Mouse (Mus musculus): Measurements from ENCODE around the gene Thegl.

Thegl gene

GRCm38 (mm10) chr5:77052616-77053015 lies 36.8 kb downstream of the Thegl start:
- DNase-seq, result no peak

DNA sequence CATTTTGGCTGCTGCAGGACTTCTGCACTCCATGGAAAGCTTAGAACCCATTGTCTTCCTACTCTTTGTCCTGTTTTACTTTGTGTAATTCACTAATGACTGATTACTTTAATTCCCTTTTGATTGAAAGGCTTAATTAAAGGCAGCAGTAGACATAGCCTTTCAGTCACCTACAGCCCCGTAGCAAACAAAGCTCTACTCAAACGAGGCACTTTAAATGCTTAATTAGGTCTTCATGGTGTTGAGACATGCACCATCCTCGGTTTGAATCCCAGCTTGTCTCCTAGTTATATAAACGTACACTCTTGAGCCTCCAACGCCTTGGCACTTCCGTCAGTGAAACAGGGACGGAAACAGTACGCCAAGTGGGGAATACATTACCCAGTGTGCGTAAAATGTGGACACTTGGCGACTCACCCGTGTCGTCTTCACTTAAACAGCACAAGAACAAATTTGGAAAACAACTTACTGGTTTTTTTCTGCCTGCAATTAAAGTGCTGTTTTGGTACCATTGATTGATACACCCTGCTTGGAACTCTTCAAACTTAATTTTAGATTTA lies 41.1 kb downstream of the Thegl start:
- DNase-seq, result no peak

- DNase-seq, result no peak
Measured at GRCm38 (mm10) chr5:77060363-77060762, 44.5 kb downstream of the Thegl start.

DNA sequence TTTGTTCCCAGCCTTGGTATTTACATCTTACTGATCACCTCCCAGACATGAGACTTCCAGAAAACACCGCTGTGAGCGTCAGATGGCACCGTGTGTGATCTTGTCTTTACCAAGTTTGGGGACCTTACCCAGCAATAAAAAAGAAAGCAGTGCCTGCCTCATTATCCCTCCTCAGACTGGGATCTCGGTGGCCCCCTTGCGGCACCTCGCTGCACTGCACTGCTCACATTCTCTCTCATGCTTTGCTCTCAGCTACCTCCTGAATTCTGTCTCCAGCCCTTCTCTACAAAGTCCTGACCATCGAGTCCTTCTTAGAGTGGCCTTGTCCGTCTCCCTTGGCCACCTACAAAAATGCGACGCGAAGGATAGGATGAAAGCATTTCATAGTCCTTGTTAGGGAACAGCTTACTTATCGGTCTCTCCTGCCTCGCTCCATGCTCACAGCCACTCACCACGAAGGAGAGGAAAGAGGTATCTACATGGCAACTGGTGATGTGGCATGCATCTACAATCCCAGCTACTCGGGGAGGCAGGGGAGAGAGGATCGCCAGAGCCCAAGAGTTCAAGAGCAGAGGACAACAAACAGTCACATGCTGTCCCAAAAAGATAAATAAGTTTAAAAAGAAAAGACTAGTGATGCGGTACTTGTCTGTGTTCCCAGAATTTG lies 45.7 kb downstream of the Thegl start:
- DNase-seq, result peak; percentile 7

DNA sequence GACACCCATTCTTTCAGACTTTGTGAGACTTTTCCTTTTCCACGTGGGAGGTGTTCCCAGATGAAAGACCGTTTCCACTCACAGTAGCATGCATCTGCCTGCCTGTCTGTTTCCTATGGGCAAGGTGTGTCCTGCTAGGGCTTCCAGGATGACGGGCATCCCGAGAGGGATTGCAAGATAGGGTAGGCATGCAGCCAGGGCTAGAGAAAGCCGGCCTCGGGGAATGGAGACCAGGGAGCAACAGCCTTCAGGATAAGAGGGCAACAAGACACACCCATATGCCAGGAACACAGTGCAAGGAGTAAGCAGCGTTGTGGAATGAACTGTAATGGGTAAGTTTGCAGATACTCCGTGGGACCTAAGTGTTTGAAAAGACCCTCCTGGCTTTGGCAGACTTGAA lies 51.5 kb downstream of the Thegl start:
- DNase-seq, result no peak

DNA sequence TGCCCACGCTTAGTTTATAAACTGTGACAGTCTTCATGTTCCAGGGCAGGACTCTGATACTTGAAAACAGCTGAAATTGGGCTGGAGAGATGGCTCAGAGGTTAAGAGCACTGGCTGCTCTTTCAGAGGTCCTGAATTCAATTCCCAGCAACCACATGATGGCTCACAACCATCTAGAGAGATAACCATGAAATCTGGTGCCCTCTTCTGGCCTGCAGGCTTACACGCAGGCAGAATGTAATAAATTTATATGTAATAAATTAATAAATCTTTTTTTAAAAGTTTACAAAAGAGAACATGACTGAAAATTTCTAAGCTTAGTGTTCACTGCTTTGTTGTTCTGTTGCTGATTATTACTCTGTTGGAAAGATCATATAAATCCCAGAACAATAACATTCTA lies 55.2 kb downstream of the Thegl start:
- no peak for DNase-seq

DNA sequence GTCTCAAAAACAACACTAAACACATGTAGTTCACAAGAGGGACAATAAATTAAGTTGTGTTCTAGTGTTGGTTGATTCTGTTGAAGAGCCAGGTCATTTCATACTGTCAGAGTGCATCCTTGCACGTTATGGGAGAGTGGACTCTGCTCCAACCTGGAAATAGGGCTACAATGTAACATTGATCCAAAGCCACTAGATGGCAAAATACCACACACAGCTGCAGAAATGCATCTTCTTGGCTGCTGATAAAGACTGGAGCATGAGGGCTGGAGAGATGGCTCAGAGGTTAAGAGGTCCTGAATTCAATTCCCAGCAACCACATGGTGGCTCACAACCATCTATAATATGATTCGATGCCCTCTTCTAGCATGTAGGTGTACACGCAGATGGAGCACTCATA lies 55.8 kb downstream of the Thegl start:
- DNase-seq, result no peak

- DNase-seq, result no peak
Measured at GRCm38 (mm10) chr5:77073794-77074193, 58.0 kb downstream of the Thegl start.

GRCm38 (mm10) chr5:77074914-77075313 lies 59.1 kb downstream of the Thegl start:
- DNase-seq, result no peak

DNA sequence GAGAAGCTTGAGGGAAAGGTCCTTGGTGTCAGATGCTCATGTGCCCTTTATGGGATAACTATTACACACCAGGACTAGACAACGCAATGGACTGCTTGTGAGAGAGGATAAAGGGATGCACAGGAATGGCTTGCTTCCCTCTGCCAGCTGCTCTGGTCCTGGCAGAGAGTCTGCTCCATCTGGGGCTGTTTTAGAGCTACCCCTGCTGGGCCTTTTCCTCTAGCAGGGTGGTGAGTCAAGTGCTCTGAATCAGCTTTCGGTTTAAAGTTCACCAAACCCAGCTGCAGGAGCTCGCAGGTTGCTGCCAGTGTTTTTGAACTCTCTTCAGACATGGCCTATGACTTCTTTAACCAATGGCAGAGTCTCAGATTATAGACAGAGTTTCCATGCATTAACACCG lies 60.1 kb downstream of the Thegl start:
- DNase-seq, result no peak

GRCm38 (mm10) chr5:77080761-77081160 lies 64.9 kb downstream of the Thegl start:
- no peak for DNase-seq

DNA sequence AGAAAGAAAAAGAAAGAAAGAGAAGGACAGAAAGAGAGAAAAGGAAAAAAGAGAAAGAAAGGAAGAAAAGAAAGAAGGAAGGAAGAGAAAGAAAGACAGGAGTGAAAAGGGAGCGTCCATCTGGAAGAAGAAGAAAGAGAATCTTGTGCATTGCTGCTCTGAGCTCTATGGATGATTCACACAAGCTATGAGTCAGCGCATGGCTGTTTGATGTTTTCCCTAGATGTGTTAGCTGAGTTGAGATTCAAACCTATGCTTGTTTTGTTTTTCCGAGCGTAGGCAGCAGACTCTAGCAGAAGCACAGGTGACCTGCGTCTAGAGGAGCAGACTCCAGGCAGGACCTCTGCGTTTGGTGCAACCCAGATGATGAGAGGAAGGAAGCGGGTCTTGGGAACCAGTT lies 66.9 kb downstream of the Thegl start:
- DNase-seq, result no peak

- DNase-seq, result no peak
Measured at GRCm38 (mm10) chr5:77084418-77084817, 68.6 kb downstream of the Thegl start.

DNA sequence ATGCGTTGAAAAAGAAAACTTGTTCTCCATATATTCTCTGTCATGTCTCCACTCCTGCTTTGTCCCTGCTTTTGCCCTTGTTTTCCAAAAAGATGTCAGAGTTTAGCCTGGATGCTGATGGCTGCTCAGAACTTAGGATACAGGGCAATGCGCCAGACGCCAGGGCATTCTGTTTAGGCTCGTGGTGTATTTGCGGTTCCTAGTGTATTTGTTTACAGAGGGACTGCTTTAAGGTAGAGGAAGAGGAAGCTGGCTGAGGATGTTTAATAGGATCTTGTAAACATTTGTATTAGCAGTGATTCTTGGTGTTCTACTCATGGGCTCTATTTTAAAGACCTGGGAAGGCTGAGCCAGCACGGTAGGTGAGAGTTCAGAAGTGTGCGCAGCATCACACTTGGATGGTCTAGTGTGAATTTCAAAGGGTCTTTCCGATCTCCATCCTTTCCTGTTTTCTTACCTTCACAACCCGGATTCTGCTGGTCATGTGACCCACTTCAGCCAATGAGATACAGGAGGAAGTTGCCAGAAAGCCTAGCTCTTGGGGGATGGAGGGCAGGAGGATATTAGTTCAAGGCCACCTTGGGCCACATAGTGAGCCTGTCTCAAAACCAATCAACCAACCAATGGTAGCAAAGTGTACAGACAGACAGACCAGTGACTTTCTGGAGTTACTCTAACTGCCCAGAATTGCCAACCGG lies 70.1 kb downstream of the Thegl start:
- DNase-seq, result no peak

- DNase-seq, result no peak
Measured at GRCm38 (mm10) chr5:77086541-77086940, 70.7 kb downstream of the Thegl start.

DNA sequence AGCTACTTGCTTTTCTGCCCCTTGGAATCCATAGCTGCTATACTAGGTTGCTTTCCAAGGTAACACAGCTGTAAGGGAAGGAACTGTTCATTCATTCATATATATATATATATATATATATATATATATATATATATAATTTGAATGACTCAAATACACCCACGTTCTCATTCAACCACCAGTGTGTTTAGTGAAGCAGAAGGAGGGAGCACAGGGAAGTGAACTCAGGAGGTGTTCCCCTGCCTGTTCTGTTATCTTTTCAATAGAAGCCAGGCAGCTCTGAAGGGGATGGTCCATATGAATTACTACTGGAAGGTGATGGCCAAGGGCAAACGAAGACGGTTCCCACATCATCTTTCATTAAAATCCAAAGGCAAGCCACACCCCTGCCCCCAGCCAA lies 71.3 kb downstream of the Thegl start:
- no peak for DNase-seq

GRCm38 (mm10) chr5:77089294-77089693 lies 73.5 kb downstream of the Thegl start:
- DNase-seq, result no peak

DNA sequence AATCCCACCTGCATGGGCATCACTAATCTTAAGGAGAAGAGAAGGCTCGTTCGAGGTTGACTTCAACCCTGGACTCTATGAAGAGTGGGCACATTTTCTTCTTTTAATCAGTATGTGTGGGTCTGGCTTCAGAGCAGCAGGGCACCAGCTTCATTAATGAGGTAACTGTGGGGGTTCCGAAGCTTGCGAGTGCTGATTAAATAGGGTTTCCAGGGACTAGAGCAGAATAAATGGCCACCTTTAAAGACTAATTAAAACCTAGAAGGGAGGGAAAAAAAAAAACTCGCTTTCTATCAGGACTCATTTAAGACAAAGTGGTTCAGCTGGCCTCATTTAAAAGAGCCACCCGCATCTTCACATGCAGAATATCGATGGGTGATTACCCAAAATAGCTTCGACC lies 74.1 kb downstream of the Thegl start:
- no peak for DNase-seq

DNA sequence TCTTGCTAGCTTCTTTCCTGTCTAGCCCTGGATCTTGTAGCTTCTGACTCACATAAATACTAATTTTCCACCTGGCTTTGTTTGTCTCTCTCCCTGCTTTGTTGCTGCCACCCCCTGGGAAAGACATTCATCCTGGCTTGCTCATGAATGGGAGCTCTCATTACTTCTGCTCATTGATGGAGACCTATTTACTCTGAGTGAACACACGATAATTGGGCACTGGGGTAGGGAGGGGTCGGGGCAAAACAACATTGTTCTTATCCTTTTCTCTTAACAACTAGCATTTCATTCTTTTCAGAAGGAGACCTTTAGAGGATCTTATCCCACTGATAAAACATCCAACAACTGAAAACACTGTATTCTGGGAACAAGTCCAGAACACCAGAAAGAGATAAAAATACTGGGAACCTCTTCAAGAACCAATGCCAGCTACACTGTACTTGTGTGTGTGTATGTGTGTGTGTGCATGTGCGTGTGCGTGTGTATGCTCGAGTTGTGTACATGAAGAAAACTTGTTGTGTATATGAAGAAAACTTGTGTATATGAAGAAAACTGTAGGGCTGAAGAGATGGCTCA lies 74.8 kb downstream of the Thegl start:
- DNase-seq, result no peak

GRCm38 (mm10) chr5:77091923-77092322 lies 76.1 kb downstream of the Thegl start:
- DNase-seq, result no peak

- no peak for DNase-seq
Measured at GRCm38 (mm10) chr5:77092531-77092930, 76.7 kb downstream of the Thegl start.

GRCm38 (mm10) chr5:77093961-77094360 lies 78.1 kb downstream of the Thegl start:
- DNase-seq, result no peak

DNA sequence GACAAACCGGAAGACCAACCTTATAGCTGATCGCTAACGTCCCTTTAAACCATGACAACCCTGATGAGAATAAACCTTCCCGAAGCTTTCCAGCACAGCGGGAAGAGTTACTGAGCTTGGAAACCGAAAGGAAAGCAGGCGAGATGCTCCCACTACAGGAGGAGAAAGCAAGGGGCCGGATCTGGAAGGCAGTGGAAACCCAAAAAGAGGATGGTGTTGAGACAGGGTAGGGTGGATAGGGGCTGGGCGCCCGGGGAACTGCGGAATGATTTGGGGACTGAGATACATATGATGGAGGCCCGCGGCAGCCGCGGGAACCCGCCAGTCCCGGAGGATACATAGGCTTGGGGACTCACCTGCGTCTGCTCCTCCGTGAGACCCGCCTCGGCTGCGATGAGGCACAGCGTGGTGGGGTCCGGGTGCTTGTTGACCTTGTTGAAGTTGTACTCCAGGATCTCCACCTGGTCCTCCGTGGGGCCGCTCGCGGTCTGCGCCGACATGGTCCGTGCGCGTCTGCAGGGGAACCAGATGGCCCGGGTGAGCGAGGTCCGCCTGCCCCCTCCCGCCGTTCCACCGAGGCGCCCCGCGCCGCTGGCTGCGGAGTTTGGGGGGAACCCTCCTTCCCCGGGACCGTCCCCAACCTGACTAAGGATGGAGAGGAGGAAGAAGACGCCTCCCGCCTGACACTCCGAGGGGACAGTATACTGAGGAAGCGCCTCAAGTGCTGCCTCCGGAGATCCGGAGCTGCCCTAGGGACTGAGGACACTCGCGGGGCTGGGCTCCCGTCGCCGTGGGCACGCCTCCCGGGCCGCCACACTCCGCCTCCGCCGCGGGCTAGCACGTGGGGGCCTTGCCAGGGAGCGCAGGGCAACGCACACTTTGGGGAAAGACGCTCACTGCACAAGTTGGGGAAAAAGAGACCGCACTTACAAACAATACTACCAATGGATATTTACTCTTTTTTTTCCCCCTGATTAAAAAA lies 79.0 kb downstream of the Thegl start:
- peak; percentile 47 for DNase-seq
